Mouse (Mus musculus) C2C12 (cell line): ENCODE data around the gene Diaph3. TPM values are rescaled to one million over a fixed set of nuclear protein-coding genes. Genes with fewer than 3 reads are reported as not detected.

Experiments
- H3K27me3 ChIP-seq: one replicate; pipeline ENCODE4 v1.6.1; 2011; ENCODE audit not compliant: control insufficient read depth, insufficient read depth, insufficient read length
- H3K36me3 ChIP-seq: one replicate; pipeline ENCODE4 v1.6.1; 2011; ENCODE audit not compliant: control insufficient read depth, insufficient read depth
- H3K4me3 ChIP-seq: one replicate; pipeline ENCODE4 v1.5.1; 2011; ENCODE audit warnings: mild to moderate bottlenecking, control low read depth; ENCODE audit not compliant: poor library complexity, insufficient read depth, severe bottlenecking
- H3K79me2 ChIP-seq: one replicate; pipeline ENCODE4 v1.6.1; 2011; ENCODE audit not compliant: control insufficient read depth, insufficient read depth
- H3K79me3 ChIP-seq: one replicate; pipeline ENCODE4 v1.6.1; 2011; ENCODE audit warnings: low read depth, control low read depth
- H3ac ChIP-seq: one replicate; pipeline ENCODE3; 2011; ENCODE audit warnings: low read depth; ENCODE audit not compliant: control insufficient read depth, insufficient read length
- CEBPB ChIP-seq: IDR thresholded peaks from one replicate; pipeline ENCODE4 v1.6.1; 2011; ENCODE audit warnings: low read depth, mild to moderate bottlenecking, control low read depth, moderate library complexity
- CTCF ChIP-seq: IDR thresholded peaks from one replicate; pipeline ENCODE4 v1.5.1; 2011; ENCODE audit not compliant: control insufficient read depth, insufficient read depth, insufficient read length
- FOSL1 ChIP-seq: IDR thresholded peaks from one replicate; pipeline ENCODE4 v1.8.0; 2011; ENCODE audit warnings: mild to moderate bottlenecking, low read length; ENCODE audit not compliant: poor library complexity, insufficient read depth, severe bottlenecking
- MAX ChIP-seq: IDR thresholded peaks from one replicate; pipeline ENCODE4 v1.6.1; 2011; ENCODE audit warnings: mild to moderate bottlenecking, control low read depth
- MYOD1 ChIP-seq: IDR thresholded peaks from one replicate; pipeline ENCODE4 v1.6.1; 2011; ENCODE audit warnings: low read depth; ENCODE audit not compliant: control insufficient read depth, insufficient read length
- MYOG ChIP-seq: IDR thresholded peaks from one replicate; pipeline ENCODE4 v1.6.1; 2011; ENCODE audit not compliant: control insufficient read depth, insufficient read length; ENCODE audit errors: extremely low read depth
- USF1 ChIP-seq: IDR thresholded peaks from one replicate; pipeline ENCODE4 v1.6.1; 2011; ENCODE audit warnings: low read depth, mild to moderate bottlenecking, control low read depth, moderate library complexity
- polyA plus RNA-seq: library from polyadenylated mRNA; unstranded; fragments of >200 nt; fragmentation: generic; extraction: Trizol; gene quantifications from one replicate; pipeline ENCODE4 v1.2.1, GENCODE M21; 2012; ENCODE audit warnings: missing spikeins

Gene Diaph3
- polyA plus RNA-seq, 1 experiment = 14.3 TPM

DNA sequence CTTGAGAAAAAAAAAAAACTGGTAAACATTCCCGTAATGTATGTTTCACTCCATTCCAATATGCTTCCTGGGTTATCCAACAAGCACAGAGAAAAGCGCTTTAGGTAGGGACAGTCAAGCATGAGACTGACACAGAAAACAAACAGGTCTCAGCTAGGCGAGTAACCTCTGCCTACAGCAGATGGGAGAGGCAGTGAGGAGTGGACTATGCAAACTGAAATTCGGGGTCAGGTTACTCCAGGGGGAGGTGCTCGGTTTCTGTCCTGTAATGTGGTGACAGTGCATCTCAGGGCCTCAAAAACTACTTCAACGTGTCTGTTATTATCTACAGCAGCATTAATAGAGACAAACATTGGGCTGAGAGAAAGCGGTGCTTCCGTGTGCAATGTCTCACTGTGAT lies 465.7 kb downstream of the Diaph3 start:
- TF ChIP-seq MYOD1 (no peak), CEBPB (no peak), FOSL1 (no peak)
- no peaks in the 10 kb centered on the region for H3K79me3 ChIP-seq
- H3K36me3 ChIP-seq = no peaks in the 10 kb centered on the region
- no peak overlapping the region for H3K4me3 ChIP-seq
- H3K27me3 ChIP-seq = no peaks in the 10 kb centered on the region
- no peaks in the 10 kb centered on the region for H3K79me2 ChIP-seq
- H3ac ChIP-seq = no peak overlapping the region

DNA sequence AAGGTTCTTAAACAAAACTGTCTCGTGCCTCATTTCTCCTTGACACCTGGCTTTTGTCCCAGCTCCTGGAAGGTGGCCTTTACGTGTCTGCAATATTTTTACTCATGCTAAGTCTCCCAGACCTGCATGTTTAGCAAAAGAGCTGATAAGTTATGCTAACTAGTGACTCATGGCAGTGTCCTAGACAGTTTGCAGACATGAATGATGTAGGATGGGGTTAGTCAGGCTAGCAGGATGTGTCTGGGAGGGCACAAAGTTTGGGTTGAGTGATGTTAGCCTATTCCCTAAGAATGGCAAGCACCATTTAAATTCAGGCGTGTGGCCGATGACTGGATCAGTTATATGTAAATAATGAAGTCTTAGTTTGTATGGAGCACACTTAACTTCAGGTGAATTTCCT lies 478.2 kb downstream of the Diaph3 start:
- Histone ChIP-seq H3K36me3 (no peaks in the 10 kb centered on the region), H3ac (no peak overlapping the region), H3K79me2 (no peaks in the 10 kb centered on the region), H3K27me3 (no peaks in the 10 kb centered on the region), H3K4me3 (no peak overlapping the region), H3K79me3 (no peaks in the 10 kb centered on the region)
- TF ChIP-seq FOSL1 (no peak), MYOG (no peak)

- TF ChIP-seq MYOG (no peak), FOSL1 (no peak), MYOD1 (no peak), USF1 (no peak), CEBPB (no peak), CTCF (no peak)
- Histone ChIP-seq H3K36me3 (no peaks in the 10 kb centered on the region), H3K27me3 (no peaks in the 10 kb centered on the region), H3K4me3 (no peak overlapping the region), H3ac (no peak overlapping the region), H3K79me3 (no peaks in the 10 kb centered on the region), H3K79me2 (no peaks in the 10 kb centered on the region)
Measured at GRCm38 (mm10) chr14:86660556-86660955, 480.5 kb downstream of the Diaph3 start.

GRCm38 (mm10) chr14:86656262-86656661 lies 484.8 kb downstream of the Diaph3 start:
- Histone ChIP-seq H3K27me3 (no peaks in the 10 kb centered on the region), H3K36me3 (no peaks in the 10 kb centered on the region), H3K4me3 (no peak overlapping the region), H3K79me2 (no peaks in the 10 kb centered on the region), H3K79me3 (no peaks in the 10 kb centered on the region), H3ac (no peak overlapping the region)
- TF ChIP-seq MYOG = no peak
- TF ChIP-seq CEBPB = no peak
- no peak for TF ChIP-seq CTCF
- TF ChIP-seq MAX = no peak
- no peak for TF ChIP-seq USF1
- no peak for TF ChIP-seq FOSL1
- no peak for TF ChIP-seq MYOD1

- no peak overlapping the region for H3ac ChIP-seq
- H3K4me3 ChIP-seq = no peak overlapping the region
- no peak for TF ChIP-seq MYOD1
- TF ChIP-seq FOSL1 = no peak
- TF ChIP-seq CEBPB = no peak
- TF ChIP-seq MAX = no peak
- no peak for TF ChIP-seq MYOG
- TF ChIP-seq USF1 = no peak
- TF ChIP-seq CTCF = no peak
Measured at GRCm38 (mm10) chr14:86646499-86647120, 494.4 kb downstream of the Diaph3 start.

GRCm38 (mm10) chr14:86642831-86643241 lies 498.2 kb downstream of the Diaph3 start:
- H3K27me3 ChIP-seq = no peaks in the 10 kb centered on the region
- H3K79me2 ChIP-seq = no peaks in the 10 kb centered on the region
- TF ChIP-seq USF1 = no peak
- no peak for TF ChIP-seq MYOD1
- TF ChIP-seq MYOG = no peak
- no peak for TF ChIP-seq CTCF
- TF ChIP-seq CEBPB = no peak
- no peak for TF ChIP-seq MAX
- no peak for TF ChIP-seq FOSL1

More at GRCm38 (mm10) chr14:86646499-86647120, 494.4 kb downstream of the Diaph3 start:
- no peaks in the 10 kb centered on the region for H3K79me3 ChIP-seq
- no peaks in the 10 kb centered on the region for H3K36me3 ChIP-seq
- H3K27me3 ChIP-seq = no peaks in the 10 kb centered on the region
- no peaks in the 10 kb centered on the region for H3K79me2 ChIP-seq

More at GRCm38 (mm10) chr14:86642831-86643241, 498.2 kb downstream of the Diaph3 start:
- no peak overlapping the region for H3ac ChIP-seq
- H3K79me3 ChIP-seq = no peaks in the 10 kb centered on the region
- H3K4me3 ChIP-seq = no peak overlapping the region
- no peaks in the 10 kb centered on the region for H3K36me3 ChIP-seq
